Mouse (Mus musculus) heart, postnatal 0 days (tissue): ENCODE measurements at regions not wholly inside any gene's neighbourhood (a gene's known extent, or its start where the extent isn't known, plus 50 kb on each side); places are given as distances from the start of the nearest gene placed in this dataset.
A peak's percentile ranks its signal among the peaks of the same experiment; 100 is the strongest.

Source experiments
- ATAC-seq: fragments of 200-750 bp; cut with Nextera tagmentation; 2 replicates; pipeline ENCODE4 v1.8.0; 2017; ENCODE audit warnings: low read depth, moderate number of reproducible peaks, moderate library complexity; ENCODE audit not compliant: insufficient read depth
- DNase-seq: peaks from one replicate; pipeline ENCODE4 v3.0.0-alpha.2; 2016; ENCODE audit warnings: low spot score
- H3K27ac ChIP-seq: fragments of 300-500 bp; sonication (generic); 2 replicates; pipeline ENCODE4 v1.5.1; 2014; ENCODE audit warnings: low read depth, mild to moderate bottlenecking
- H3K27me3 ChIP-seq: fragments of 300-500 bp; sonication (generic); 2 replicates; pipeline ENCODE4 v1.6.1; 2014; ENCODE audit warnings: low read length, mixed read lengths; ENCODE audit not compliant: control insufficient read depth, insufficient read depth
- H3K36me3 ChIP-seq: fragments of 300-500 bp; sonication (generic); replicated peaks from 2 replicates; pipeline ENCODE4 v1.6.1; 2014; ENCODE audit warnings: low read length, mixed read lengths; ENCODE audit not compliant: control insufficient read depth, insufficient read depth
- H3K4me1 ChIP-seq: fragments of 300-500 bp; sonication (generic); 2 replicates; pipeline ENCODE4 v1.6.1; 2014; ENCODE audit warnings: antibody characterized with exemption; ENCODE audit not compliant: control insufficient read depth, insufficient read depth
- H3K4me2 ChIP-seq: fragments of 300-500 bp; sonication (generic); 2 replicates; pipeline ENCODE4 v1.6.1; 2014; ENCODE audit warnings: low read depth, mild to moderate bottlenecking, low read length, moderate library complexity
- H3K4me3 ChIP-seq: fragments of 300-500 bp; sonication (generic); 2 replicates; pipeline ENCODE4 v1.5.1; 2014; ENCODE audit warnings: low read depth, low read length
- H3K9ac ChIP-seq: fragments of 300-500 bp; sonication (generic); replicated peaks from 2 replicates; pipeline ENCODE4 v1.6.1; 2014; ENCODE audit warnings: low read depth, low read length, mixed read lengths
- H3K9me3 ChIP-seq: fragments of 300-500 bp; sonication (generic); replicated peaks from 2 replicates; pipeline ENCODE4 v1.6.1; 2016; ENCODE audit warnings: low read length; ENCODE audit not compliant: control insufficient read depth
- CTCF ChIP-seq: IDR thresholded peaks from 2 replicates; pipeline ENCODE4 v1.5.1; 2016; ENCODE audit warnings: antibody characterized with exemption, control low read depth, low read depth
- EP300 ChIP-seq: IDR thresholded peaks from 2 replicates; pipeline ENCODE4 v1.6.1; 2016; ENCODE audit warnings: antibody characterized with exemption, low read depth
- WGBS: fragments of 180-500 bp; shearing (Covaris S2); extraction: QIAGEN DNeasy Blood & Tissue Kit; methylation state at CpG from one replicate; pipeline ENCODE4 v1.1.7; 2014; 5-methylcytosine and 5-hydroxymethylcytosine counted together

- no peak for DNase-seq
- 53% methylated on average over 7 of the region's 7 CpGs for WGBS
- Histone ChIP-seq H3K36me3 (no peaks in the 10 kb centered on the region), H3K9ac (no peak overlapping the region), H3K4me2 (no peak overlapping the region), H3K9me3 (no peaks in the 10 kb centered on the region), H3K4me1 (0 out of 2 replicates have a peak, but pooled peaks cover 5% of the 10 kb centered on the region), H3K4me3 (no peak overlapping the region), H3K27me3 (no peaks in the 10 kb centered on the region), H3K27ac (no peak overlapping the region)
- TF ChIP-seq CTCF: peak; percentile 36
- no peak for TF ChIP-seq EP300
- no peak for ATAC-seq
These were observed 119.0 kb upstream of the Smyd2 start for GRCm38 (mm10) chr1:190041096-190041706.

- no peak; the same call in 1 of the 2 replicates for ATAC-seq
These were observed 115.9 kb upstream of the Smyd2 start for GRCm38 (mm10) chr1:190038046-190038445.

GRCm38 (mm10) chr1:190036726-190037125 is 114.6 kb upstream of the Smyd2 start:
- DNase-seq: no peak
- no peak for ATAC-seq
- Histone ChIP-seq H3K9ac (no peak overlapping the region), H3K27ac (no peak overlapping the region), H3K4me2 (no peak overlapping the region), H3K27me3 (no peaks in the 10 kb centered on the region), H3K9me3 (no peaks in the 10 kb centered on the region), H3K36me3 (no peaks in the 10 kb centered on the region), H3K4me3 (no peak overlapping the region), H3K4me1 (peaks cover 11% of the 10 kb centered on the region; the same call in 1 of the 2 replicates)
- TF ChIP-seq CTCF (no peak), EP300 (no peak)
- 80% methylated on average over 6 of the region's 6 CpGs for WGBS

More at GRCm38 (mm10) chr1:190038046-190038445, 115.9 kb upstream of the Smyd2 start:
- WGBS: 26% methylated on average over 5 of the region's 5 CpGs
- Histone ChIP-seq H3K27ac (no peak overlapping the region), H3K9ac (no peak overlapping the region), H3K27me3 (no peaks in the 10 kb centered on the region), H3K9me3 (no peaks in the 10 kb centered on the region), H3K4me2 (no peak overlapping the region), H3K4me1 (peaks cover 11% of the 10 kb centered on the region; the same call in 1 of the 2 replicates), H3K4me3 (no peak overlapping the region), H3K36me3 (no peaks in the 10 kb centered on the region)
- DNase-seq: no peak
- TF ChIP-seq CTCF (no peak), EP300 (no peak)

- WGBS: 74% methylated on average over 11 of the region's 11 CpGs
- H3K36me3 ChIP-seq: no peaks in the 10 kb centered on the region
- H3K9ac ChIP-seq: no peak overlapping the region
- H3K27ac ChIP-seq: no peak overlapping the region
- H3K4me2 ChIP-seq: no peak overlapping the region
- no peak for DNase-seq
- no peaks in the 10 kb centered on the region for H3K9me3 ChIP-seq
- TF ChIP-seq EP300 (no peak), CTCF (no peak)
- H3K4me3 ChIP-seq: no peak overlapping the region
- no peaks in the 10 kb centered on the region for H3K27me3 ChIP-seq
- peaks cover 11% of the 10 kb centered on the region; the same call in 1 of the 2 replicates for H3K4me1 ChIP-seq
- ATAC-seq: no peak
These were observed 113.8 kb upstream of the Smyd2 start for GRCm38 (mm10) chr1:190035935-190036334.

- 44% methylated on average over 5 of the region's 5 CpGs for WGBS
- Histone ChIP-seq H3K4me3 (no peak overlapping the region), H3K27ac (no peak overlapping the region), H3K4me2 (no peak overlapping the region), H3K9me3 (no peaks in the 10 kb centered on the region), H3K9ac (no peak overlapping the region), H3K4me1 (peaks cover 11% of the 10 kb centered on the region; the same call in 1 of the 2 replicates), H3K36me3 (no peaks in the 10 kb centered on the region), H3K27me3 (no peaks in the 10 kb centered on the region)
- ATAC-seq (no peak), DNase-seq (no peak)
- TF ChIP-seq CTCF (no peak), EP300 (no peak)
These were observed 111.9 kb upstream of the Smyd2 start for GRCm38 (mm10) chr1:190034091-190034490.

GRCm38 (mm10) chr1:190027536-190027935 is 105.4 kb upstream of the Smyd2 start:
- DNase-seq: no peak
- no peak for TF ChIP-seq CTCF
- TF ChIP-seq EP300: no peak
- Histone ChIP-seq H3K4me1 (no peaks in the 10 kb centered on the region), H3K27me3 (no peaks in the 10 kb centered on the region), H3K27ac (no peak overlapping the region), H3K9ac (no peak overlapping the region), H3K4me3 (no peak overlapping the region), H3K9me3 (no peaks in the 10 kb centered on the region), H3K4me2 (no peak overlapping the region), H3K36me3 (no peaks in the 10 kb centered on the region)
- WGBS: 22% methylated on average over 8 of the region's 8 CpGs
- no peak for ATAC-seq
